Mouse (Mus musculus) heart, postnatal 25 days (tissue): ENCODE measurements around the gene Ugt1a10. TPM values are rescaled to one million over a fixed set of nuclear protein-coding genes. Genes with fewer than 3 reads are reported as not detected.

ENCODE experiments used
- DNase-seq: peaks from one replicate; pipeline ENCODE4 v3.0.0; 2022; ENCODE audit warnings: low spot score
- intact Hi-C: fragments of 180-260 bp; cut with DNase I; formaldehyde crosslinking; loops from one replicate; pipeline ENCODE4 v1.15.1; 2025
- total RNA-seq, 2 experiments: library from RNA; stranded (reverse); gene quantifications; 2 replicates each; pipeline ENCODE4 v1.2.3; 2021

Gene Ugt1a10
- total RNA-seq, 2 experiments from 2014 or later: not detected

DNA sequence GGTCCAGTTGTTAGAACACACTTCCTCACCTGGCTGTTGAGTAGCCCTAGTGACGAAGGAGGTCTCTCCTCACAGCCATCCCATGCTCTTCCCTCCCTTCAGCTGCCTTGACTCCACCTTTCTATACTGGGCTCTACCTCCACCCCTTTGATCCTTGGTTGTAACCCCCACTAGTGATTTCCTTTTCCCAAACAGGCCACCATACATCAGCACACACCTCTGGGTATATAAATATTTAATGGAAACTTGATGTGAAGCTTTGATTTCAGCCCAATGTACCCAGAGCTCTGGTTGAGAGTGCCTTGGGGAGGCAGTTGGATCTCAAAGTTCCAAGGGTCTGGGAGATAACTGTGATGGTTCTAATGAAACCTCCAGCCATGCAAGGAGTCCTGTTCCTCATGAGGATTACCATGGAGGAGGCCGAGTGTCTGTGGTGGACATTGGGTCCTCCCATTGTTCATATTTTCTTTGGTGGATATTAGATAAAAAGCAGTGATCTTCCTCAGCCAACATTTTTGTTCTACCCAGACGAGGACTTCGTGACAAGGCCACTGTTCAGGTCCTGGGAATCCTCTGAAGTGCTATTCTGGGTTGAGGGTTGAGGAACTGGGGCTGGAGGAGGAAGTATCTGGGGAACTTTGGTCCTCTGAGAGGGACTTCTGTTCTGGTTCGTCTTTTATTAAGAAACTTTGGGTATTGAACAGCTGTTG lies 171.6 kb downstream of the Ugt1a10 start, which contains the start of gene Mroh2a:
TSS of gene Mroh2a (plus strand) at position 317 of the 710 bp plus-strand sequence.
- peak; percentile 12 for DNase-seq
- intact Hi-C loops: no loop called here

DNA sequence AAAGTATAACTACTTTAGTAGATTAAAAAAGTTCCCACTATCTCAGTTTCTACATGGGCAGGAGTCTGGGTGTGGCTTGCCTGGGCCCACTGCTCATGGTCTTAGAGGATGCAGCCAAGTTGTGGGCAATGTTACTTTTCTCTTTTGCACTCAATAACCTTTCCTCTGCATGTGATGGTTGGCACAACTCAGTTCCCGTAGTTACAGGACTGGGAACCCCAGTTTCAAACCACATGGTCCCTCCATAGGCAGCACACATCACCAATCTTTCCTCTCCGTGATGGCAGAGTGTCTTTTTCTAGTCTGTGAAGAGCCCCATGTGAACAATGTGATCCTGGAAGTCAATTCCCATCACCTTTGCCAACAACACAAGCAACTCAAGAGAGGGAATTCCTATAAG lies 172.3 kb downstream of the Ugt1a10 start:
- intact Hi-C loops: no loop called here
- DNase-seq: peak; percentile 1

DNA sequence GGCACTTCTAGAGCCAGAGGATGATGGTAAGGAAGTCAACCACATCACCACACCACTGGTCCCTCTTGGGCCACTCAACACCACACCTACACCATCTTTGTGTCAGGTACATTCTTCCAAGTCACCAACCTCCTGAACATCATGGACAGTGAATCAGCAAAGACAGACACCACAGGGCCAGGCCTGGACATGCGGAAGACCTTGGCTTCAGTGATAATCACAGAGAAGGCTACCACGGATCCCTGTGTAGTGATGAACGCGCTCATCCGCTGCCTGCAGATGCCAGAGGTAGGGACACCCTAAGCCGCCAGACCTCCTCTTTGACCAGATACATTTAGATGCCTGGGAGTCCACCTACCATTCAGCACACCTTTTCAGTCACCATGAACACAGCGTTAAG lies 172.9 kb downstream of the Ugt1a10 start:
- peak; percentile 16 for DNase-seq
- intact Hi-C loops: no loop called here

DNA sequence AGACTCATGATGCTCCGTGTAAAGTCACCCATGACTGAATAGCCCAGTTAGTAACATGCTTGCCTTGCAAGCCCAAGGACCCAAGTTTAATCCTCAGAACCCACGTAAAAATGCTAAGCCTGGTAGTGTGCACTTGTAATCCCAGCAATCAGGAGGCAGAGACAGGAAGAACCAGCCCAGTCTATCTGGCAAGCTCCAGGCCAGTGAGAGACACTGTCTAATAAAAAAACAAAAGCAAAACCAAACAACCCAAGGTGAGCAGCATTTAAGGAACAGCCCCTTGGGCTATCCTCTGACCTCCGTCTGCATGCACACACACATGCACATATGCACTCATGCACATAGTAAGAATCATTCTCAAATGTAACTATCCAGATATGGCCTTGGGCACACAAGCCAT lies 174.4 kb downstream of the Ugt1a10 start:
- DNase-seq: peak; percentile 1
- intact Hi-C loops: no loop called here

DNA sequence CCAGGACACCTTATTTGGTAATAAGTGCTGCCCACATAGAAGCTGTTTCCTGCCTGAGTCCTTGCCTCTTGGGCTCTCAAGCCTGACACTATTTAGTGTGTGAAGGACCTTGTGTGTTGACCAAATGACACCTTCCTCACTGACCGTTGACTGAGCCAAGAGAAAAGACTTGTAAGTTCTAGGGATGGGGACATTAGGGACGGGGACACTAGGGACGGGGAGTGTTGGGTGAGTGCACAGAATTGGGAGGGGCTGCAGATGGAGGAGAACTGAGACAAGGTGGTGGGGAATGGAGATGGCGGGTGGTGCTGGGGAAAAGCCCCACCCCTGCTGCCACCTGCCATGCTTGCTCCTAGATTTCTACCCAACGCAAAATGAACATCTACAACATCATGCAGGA lies 174.8 kb downstream of the Ugt1a10 start:
- DNase-seq: peak; percentile 13
- intact Hi-C loops: no loop called here

DNA sequence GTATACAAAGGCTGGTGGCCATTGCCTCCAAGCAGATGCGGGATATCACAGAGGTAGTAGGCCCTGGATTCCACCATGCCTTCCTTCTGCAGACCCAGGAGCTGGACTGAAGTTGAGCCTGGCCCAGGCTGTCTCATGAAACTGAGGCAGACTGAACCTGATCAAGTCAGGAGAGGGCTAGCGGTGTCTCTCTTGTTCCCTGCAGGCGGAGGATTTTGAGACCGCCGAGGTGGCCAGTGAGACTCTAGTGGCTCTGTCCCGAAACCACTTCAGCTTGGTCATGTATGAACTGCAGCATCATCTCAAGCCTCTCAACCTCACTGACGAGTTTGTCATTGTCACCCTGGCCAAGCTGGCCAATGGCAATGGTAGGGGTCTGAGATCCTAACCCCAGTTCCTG lies 175.2 kb downstream of the Ugt1a10 start:
- intact Hi-C loops: no loop called here
- peak; percentile 6 for DNase-seq

DNA sequence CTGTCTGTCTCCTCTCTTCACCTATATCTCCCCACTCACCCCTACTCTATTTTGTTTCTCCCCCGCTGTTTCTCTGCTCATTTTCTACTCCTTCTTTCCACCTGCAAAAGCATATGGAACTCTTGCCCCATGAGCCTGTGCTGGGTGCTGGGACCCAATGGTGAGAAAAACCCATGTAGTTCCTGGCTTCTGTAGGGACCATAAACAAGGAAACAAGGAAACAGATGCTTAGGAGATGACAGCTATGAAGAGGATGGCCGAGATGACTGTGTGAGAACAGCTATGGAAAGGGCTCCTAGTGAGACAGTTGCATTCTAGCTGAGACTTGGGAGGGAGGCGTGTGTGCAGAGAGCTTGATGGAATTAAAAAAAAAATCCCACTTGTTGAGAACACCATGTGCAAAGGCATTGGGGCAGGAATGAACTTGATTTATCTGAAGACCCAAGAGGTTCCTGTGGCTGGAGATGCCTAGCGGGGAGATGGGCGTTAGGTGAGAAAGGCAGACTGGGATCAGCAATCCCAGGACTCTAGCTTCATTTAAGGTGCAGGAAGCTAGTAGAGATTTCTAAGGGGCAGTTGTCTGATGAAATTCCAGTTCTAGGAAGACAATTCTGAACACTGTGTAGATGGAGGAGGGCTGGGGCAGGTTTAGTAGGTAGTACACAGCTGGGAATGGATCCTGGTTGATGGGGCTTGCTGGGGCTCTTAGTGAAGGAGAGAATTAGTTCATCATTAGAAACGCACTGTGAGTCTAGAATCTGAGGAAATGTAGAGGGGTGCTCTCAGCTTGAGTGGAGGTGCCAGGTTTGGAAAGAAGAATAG lies 176.0 kb downstream of the Ugt1a10 start:
- intact Hi-C loops: no loop called here
- DNase-seq: peak; percentile 3

DNA sequence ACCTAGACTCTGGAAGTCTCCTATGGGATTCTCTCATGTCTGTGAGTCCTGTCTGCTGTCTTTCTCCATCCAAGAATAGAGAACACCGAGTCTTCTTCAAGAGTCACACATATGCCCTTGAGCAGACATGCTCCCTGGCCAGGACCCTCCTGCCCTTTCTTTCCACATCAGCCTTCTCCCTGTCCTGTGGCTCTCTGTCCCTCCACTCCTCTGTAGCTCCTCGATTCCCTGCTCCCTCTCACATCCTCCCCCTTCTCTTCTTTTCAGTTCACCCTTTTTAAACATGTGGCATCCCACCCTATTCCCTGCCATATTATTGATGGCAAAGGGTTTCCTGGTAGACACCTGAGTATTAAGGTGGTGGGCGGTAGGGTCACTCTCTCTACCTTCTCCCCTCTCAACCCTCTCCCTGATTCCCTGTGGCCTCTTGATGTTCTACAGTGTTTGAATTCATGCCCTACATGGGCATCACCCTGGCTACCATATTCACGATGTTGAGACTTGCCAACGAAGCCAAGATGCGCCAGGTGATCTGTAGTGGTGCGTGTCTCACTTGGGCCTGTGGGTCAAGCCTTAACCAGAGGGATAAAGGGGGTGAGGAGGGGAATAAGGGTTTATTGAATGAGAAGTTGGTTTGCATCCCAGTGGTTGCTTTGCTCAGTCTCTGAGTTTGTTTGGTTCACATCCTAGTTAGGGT lies 176.8 kb downstream of the Ugt1a10 start:
- DNase-seq: no peak

DNA sequence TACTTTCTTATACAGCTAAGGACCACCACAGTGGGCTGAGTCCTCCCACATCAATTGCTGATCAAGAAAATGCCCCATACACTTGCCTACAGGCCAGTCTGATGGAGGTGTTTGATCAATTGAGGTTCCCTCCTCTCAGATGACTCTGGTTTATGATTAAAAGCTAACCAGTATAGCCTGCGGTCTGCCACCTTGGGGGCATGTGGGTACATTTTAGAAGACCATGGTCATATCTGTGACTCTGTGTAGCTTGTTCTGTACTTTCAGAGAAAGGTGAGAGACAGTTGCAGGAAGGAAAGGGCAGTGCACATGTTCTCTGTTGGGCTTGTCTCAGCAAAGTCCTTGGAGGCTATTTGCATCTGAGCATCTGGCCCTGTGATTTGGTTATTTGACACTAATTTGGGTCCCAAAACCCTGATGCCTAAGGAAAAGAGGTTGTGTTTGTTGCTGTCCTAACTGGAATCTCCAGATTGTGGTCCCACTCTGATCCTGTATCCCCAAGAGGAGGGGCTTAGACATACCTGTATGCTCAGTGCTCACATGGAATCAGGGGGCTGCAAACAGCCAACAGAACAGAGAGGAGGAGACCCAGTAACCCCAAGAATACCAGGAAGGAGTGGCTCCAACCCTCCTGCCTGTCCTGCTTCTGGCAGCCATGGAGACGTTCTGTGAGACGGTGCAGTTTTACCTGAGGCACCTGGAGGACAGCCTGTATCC lies 177.6 kb downstream of the Ugt1a10 start:
- intact Hi-C loops: no loop called here
- no peak for DNase-seq

More for the DNA sequence above, 176.8 kb downstream of the Ugt1a10 start:
- intact Hi-C loops: no loop called here

DNA sequence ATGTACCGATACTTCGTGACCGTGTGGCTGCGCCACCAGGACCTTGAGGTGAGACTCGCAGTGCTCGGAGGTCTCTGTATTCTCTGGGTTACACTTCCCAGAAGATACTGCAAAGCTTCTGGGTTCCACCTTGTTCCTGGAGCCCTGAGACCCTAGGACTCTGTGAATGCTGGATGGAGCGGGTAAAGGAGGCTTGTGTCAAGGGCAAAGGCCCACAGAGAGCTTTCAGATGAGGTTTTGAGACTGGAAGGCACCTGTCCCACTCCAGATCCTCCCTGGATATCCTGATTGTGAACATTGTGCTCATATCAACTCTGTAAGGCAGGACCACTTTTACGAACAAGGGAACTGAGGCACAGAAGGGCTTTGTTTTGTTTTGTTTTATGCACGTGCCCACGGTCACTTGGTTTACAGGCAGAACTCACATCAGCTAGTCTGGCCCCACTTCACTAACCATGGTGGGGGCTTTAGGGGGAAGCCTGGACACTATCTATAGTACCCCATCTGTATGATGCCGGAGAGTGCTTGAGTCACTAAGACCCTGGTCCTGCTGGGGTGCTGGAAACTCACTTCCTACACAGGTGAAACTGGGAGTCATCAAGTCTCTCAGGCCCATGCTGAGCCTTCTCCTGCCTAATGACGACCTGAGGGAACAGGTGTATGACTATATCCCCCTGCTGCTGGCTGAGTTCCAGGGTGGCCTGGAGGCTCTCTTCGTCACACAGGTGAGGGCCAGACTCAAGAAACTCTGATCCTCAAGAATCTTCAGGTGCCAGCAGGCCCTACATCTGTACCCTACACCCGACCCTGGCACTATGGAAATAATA lies 178.4 kb downstream of the Ugt1a10 start:
- DNase-seq: no peak
- intact Hi-C loops: no loop called here

DNA sequence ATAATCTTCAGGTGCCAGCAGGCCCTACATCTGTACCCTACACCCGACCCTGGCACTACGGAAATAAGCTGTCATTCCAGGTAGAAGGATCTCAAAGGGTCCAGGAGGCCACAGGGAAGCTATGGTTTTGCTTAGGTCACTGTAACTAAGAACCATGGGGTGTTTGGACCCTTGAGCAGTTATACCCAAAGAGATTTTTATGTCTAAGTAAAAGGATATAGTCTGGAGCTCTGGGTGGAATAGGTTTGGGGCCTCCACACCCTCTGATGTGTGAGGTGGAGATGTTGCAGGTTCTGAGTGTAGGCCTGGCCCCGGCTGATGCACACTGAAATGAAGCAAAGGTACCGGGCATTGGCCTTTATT lies 179.0 kb downstream of the Ugt1a10 start:
- intact Hi-C loops: no loop called here
- no peak for DNase-seq

DNA sequence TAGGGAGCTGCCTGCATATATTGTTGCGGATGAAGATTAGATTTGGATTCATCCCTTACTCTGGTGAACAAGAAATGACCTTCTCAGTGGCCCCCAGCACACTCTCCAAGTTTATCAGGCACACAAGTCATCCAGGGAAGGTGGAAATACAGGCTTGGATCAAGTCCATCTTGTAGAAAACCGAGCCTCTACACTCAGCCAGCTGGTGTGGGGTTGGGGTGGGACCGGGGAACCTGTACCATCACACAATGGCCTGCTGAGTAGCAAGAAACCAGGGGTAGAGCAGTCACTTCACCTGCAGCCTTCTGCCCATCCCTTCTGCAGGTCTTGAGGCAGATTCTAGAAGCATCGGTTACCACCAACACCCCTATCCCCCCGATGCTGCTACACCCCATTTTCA lies 179.5 kb downstream of the Ugt1a10 start:
- DNase-seq: no peak
- intact Hi-C loops: no loop called here

DNA sequence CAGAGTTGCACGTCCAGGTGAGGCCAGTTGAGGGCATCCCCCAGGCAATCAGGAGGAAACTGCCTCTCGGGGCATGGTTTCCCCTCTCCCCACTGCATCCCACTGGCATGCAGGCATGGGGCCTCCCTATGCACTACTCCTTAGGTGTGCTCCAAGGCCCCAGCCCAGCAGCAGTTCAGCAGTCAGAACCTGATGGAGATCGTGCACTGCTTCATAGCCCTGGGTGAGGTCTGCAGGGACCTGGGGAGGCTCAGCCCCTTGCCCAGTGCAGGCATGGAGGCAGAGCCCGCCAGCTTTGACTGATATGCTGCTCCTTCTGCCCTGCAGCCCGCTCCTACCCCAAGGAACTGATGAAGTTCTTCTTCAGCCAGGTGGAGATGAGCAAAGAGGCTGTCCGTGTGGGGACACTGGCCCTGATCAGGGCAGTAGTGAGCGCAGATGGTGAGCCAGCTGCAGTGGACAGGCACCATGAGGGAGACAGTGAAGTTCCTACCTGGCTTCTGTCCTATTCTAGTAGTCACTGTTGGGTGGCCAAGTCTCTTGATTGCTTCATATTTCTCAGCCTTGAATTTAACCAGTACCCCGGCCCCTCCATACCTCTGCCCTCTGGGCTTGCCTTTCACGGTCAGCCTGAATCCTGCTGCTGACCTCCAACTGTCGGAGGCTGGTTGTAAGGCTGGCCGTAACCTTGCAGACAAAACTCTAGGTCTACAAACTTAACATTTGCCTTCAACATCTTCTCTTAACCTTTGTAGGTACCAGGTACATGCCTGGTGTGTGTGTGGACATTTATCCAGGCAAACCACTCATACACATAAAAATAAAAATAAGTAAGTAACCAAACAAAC lies 180.1 kb downstream of the Ugt1a10 start:
- DNase-seq: no peak
- intact Hi-C loops: no loop called here

DNA sequence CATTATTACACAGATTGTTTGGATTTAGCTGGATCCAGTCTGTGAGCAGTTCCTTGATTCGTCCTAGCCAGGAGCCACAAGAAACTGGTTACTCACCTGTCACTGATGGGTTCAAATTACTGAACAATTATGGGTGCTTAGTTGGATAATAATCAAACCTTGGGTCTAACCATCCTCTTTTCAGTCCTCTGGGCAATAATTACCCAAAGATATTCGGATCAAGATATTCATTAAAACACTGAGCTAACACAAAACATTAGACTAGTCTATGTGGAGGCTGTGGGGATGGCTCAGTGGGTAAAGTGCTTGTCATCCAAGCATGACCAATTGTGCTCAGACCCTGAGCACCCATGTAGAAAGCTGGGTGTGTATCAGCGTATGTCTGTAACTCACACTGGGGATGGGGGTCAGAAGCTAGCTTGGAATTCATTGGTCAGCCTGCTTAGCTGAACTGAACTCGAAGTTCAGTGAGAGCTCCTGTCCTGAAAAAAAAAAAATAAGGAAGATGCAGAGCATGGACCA lies 180.8 kb downstream of the Ugt1a10 start:
- intact Hi-C loops: no loop called here
- DNase-seq: no peak

DNA sequence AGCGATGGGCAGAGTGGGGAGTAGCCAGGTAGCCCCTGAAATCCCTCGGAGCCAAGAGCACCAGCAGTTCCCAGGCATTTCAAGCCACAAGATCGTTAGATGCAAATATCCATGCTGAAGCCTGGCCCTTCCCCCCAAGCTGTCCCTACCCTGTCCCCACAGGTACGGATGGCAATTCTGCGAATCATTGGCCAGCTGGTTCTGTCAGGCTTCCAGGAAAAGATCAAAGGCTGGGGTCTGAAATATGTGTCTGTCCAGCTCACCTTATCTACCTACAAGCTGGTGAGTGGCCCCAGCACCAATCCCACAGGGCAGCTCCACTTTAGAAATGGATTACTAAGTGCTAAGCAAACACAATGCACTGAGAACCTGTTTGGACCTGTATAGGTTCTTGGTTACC lies 182.1 kb downstream of the Ugt1a10 start:
- intact Hi-C loops: no loop called here
- no peak for DNase-seq

DNA sequence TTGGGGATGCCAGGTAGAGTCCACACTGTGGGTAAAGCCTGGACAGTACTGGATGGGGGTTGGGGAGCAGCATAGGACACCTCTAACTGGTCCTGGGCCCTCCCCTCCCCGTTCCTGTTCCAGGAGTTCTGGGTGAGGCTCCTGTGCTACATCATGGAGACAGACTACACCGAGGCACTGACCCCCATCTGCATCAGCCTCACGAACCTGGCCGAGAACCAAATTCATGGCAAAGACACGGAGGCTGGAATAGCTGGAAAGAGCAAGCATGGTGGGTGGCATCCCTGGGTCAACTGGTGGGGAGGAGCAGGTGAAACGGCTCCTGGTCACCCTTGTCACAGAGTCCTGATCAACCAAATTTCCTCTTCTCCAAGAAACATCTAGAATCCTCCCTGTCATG lies 183.6 kb downstream of the Ugt1a10 start:
- intact Hi-C loops: no loop called here
- no peak for DNase-seq

DNA sequence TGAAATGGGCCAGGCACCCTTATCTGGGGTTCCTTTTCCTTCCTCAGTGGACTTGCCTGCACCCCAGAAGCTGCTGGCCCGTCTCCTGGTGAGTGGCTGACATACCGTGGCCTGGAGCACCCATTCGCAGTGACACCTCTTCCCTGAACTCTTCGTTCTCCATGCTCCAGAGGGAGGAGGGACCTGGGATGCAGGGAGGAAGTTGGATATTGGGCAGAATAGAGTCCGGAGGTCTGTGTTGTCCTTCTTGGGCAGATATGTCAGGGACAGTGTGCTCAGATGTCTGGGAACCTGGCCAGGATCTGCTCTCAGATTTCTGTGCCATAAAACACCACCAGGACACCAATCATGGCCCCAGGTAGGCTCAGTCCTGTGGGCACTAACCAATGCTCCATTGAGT lies 184.9 kb downstream of the Ugt1a10 start:
- DNase-seq: no peak
- intact Hi-C loops: no loop called here

DNA sequence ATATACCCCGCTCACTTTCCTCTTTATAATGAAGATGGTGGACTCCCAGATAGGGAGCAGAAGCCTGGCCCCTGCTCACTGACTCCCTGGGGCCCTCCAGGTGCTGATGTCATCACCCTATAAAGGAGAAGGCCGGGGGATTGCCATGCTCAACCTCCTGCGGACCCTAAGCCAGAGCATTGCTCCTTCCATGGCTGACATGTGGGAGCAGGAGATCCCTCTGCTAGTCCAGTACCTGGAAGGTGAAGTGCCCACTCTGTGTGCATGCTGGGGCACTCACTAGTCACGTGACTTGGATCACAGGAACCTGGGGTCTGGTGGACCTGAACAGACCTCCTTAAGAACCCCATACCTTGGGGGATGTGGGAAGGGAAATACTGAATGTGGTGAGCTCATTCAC lies 185.4 kb downstream of the Ugt1a10 start:
- DNase-seq: no peak
- intact Hi-C loops: no loop called here
